Mouse (Mus musculus) intestine, embryonic 15.5 days (tissue): ENCODE data around the gene Mlkl. TPM values are rescaled to one million over a fixed set of nuclear protein-coding genes. Genes with fewer than 3 reads are reported as not detected.

Experiments
- ATAC-seq: fragments of 200-750 bp; cut with Nextera tagmentation; 2 replicates; pipeline ENCODE4 v1.8.0; 2017; ENCODE audit warnings: moderate TSS enrichment, moderate library complexity
- H3K27ac ChIP-seq: fragments of 300-500 bp; sonication (generic); 2 replicates; pipeline ENCODE4 v1.5.1; 2015; ENCODE audit warnings: mild to moderate bottlenecking, inconsistent platforms
- H3K27me3 ChIP-seq: fragments of 300-500 bp; sonication (generic); replicated peaks from 2 replicates; pipeline ENCODE4 v1.6.1; 2015; ENCODE audit warnings: inconsistent platforms
- H3K36me3 ChIP-seq: fragments of 300-500 bp; sonication (generic); 2 replicates; pipeline ENCODE4 v1.6.1; 2015; ENCODE audit warnings: inconsistent platforms
- H3K4me1 ChIP-seq: fragments of 300-500 bp; sonication (generic); replicated peaks from 2 replicates; pipeline ENCODE4 v1.6.1; 2015; ENCODE audit warnings: inconsistent platforms
- H3K4me2 ChIP-seq: fragments of 300-500 bp; sonication (generic); replicated peaks from 2 replicates; pipeline ENCODE4 v1.6.1; 2015; ENCODE audit warnings: mild to moderate bottlenecking, inconsistent platforms
- H3K4me3 ChIP-seq: fragments of 300-500 bp; sonication (generic); replicated peaks from 2 replicates; pipeline ENCODE4 v1.5.1; 2015; ENCODE audit warnings: inconsistent platforms
- H3K9ac ChIP-seq: fragments of 300-500 bp; sonication (generic); 2 replicates; pipeline ENCODE4 v1.6.1; 2015; ENCODE audit warnings: inconsistent platforms
- H3K9me3 ChIP-seq: fragments of 300-500 bp; sonication (generic); 2 replicates; pipeline ENCODE4 v1.6.1; 2016; ENCODE audit warnings: inconsistent platforms
- WGBS: fragments of 180-500 bp; shearing (Covaris S2); methylation state at CpG from one replicate; pipeline ENCODE4 v1.1.7; 2015; 5-methylcytosine and 5-hydroxymethylcytosine counted together
- polyA plus RNA-seq: library from polyadenylated mRNA; unstranded; fragments of >200 nt; fragmentation: Nextera tagmentation; extraction: Ambion mirVana; gene quantifications from 2 replicates; pipeline ENCODE4 v1.2.1, GENCODE M21; 2015

Gene Mlkl
- polyA plus RNA-seq: 2.7 TPM in 2 replicates

- peak; percentile 77 for ATAC-seq
- H3K27ac ChIP-seq: 0 out of 2 replicates have a peak within 1 kb of the TSS, but pooled peaks have one; percentile 9
- no peaks in the 10 kb centered on the region for H3K27me3 ChIP-seq
- under 1% methylated on average over 29 of the region's 29 CpGs for WGBS
- H3K4me3 ChIP-seq: peak within 1 kb of the TSS; percentile 50
- peak within 1 kb of the TSS; percentile 96 for H3K4me2 ChIP-seq
- H3K9ac ChIP-seq: peak within 1 kb of the TSS; percentile 46
- no peaks in the 10 kb centered on the region for H3K9me3 ChIP-seq
- peaks cover 2% of the 10 kb centered on the region; the same call in 1 of the 2 replicates for H3K4me1 ChIP-seq
- H3K36me3 ChIP-seq: no peaks in the 10 kb centered on the region
Observed at GRCm38 (mm10) chr8:111337890-111338347, at the start of gene Mlkl. Gene Mlkl, minus strand, starts transcription at chr8:111338177.

- Histone ChIP-seq H3K9ac (no peak overlapping the region), H3K4me2 (no peak overlapping the region)
Observed at GRCm38 (mm10) chr8:111385915-111386314, 47.9 kb upstream of the Mlkl start.

GRCm38 (mm10) chr8:111384628-111385027 is 46.7 kb upstream of the Mlkl start:
- Histone ChIP-seq H3K27ac (no peak overlapping the region), H3K9me3 (no peaks in the 10 kb centered on the region), H3K27me3 (no peaks in the 10 kb centered on the region), H3K4me3 (no peak overlapping the region), H3K36me3 (no peaks in the 10 kb centered on the region), H3K4me1 (0 out of 2 replicates have a peak, but pooled peaks cover 2% of the 10 kb centered on the region), H3K4me2 (0 out of 2 replicates have a peak overlapping the region, but pooled peaks have one; percentile 9), H3K9ac (no peak overlapping the region)
- WGBS: 25% methylated on average over 2 of the region's 2 CpGs
- peak; percentile 87 for ATAC-seq

More at GRCm38 (mm10) chr8:111385915-111386314, 47.9 kb upstream of the Mlkl start:
- Histone ChIP-seq H3K36me3 (no peaks in the 10 kb centered on the region), H3K9me3 (no peaks in the 10 kb centered on the region), H3K27me3 (no peaks in the 10 kb centered on the region), H3K4me3 (no peak overlapping the region), H3K4me1 (0 out of 2 replicates have a peak, but pooled peaks cover 2% of the 10 kb centered on the region), H3K27ac (no peak overlapping the region)
- 38% methylated on average over 9 of the region's 9 CpGs for WGBS
- ATAC-seq: no peak

GRCm38 (mm10) chr8:111375192-111375591 is 37.2 kb upstream of the Mlkl start:
- no peak overlapping the region for H3K9ac ChIP-seq
- H3K27me3 ChIP-seq: no peaks in the 10 kb centered on the region
- H3K4me2 ChIP-seq: no peak overlapping the region
- H3K9me3 ChIP-seq: no peaks in the 10 kb centered on the region
- no peak overlapping the region for H3K4me3 ChIP-seq
- H3K36me3 ChIP-seq: no peaks in the 10 kb centered on the region
- no peak for ATAC-seq
- 65% methylated on average over 6 of the region's 6 CpGs for WGBS
- no peak overlapping the region for H3K27ac ChIP-seq
- H3K4me1 ChIP-seq: no peaks in the 10 kb centered on the region

- H3K27ac ChIP-seq: no peak overlapping the region
- no peak for ATAC-seq
Observed at GRCm38 (mm10) chr8:111369711-111370110, 31.7 kb upstream of the Mlkl start.

GRCm38 (mm10) chr8:111367350-111367749 is 29.4 kb upstream of the Mlkl start:
- Histone ChIP-seq H3K27me3 (no peaks in the 10 kb centered on the region), H3K4me2 (peak overlapping the region; percentile 53), H3K27ac (peak overlapping the region; percentile 17; the same call in 1 of the 2 replicates), H3K9me3 (no peaks in the 10 kb centered on the region), H3K9ac (0 out of 2 replicates have a peak overlapping the region, but pooled peaks have one; percentile 23), H3K36me3 (no peaks in the 10 kb centered on the region), H3K4me3 (no peak overlapping the region), H3K4me1 (no peaks in the 10 kb centered on the region; the same call in 1 of the 2 replicates)
- 68% methylated on average over 8 of the region's 8 CpGs for WGBS
- peak; percentile 34; the same call in 1 of the 2 replicates for ATAC-seq

More at GRCm38 (mm10) chr8:111369711-111370110, 31.7 kb upstream of the Mlkl start:
- WGBS: 69% methylated on average over 9 of the region's 9 CpGs
- Histone ChIP-seq H3K36me3 (no peaks in the 10 kb centered on the region), H3K4me1 (no peaks in the 10 kb centered on the region; the same call in 1 of the 2 replicates), H3K4me2 (no peak overlapping the region), H3K27me3 (no peaks in the 10 kb centered on the region), H3K4me3 (no peak overlapping the region), H3K9me3 (no peaks in the 10 kb centered on the region), H3K9ac (no peak overlapping the region)

- no peaks in the 10 kb centered on the region for H3K27me3 ChIP-seq
- no peaks in the 10 kb centered on the region for H3K36me3 ChIP-seq
- H3K4me2 ChIP-seq: peak overlapping the region; percentile 53
- 30% methylated on average over 14 of the region's 14 CpGs for WGBS
- H3K4me1 ChIP-seq: no peaks in the 10 kb centered on the region; the same call in 1 of the 2 replicates
- no peaks in the 10 kb centered on the region for H3K9me3 ChIP-seq
- H3K27ac ChIP-seq: peak overlapping the region; percentile 17
- H3K9ac ChIP-seq: 0 out of 2 replicates have a peak overlapping the region, but pooled peaks have one; percentile 23
- H3K4me3 ChIP-seq: no peak overlapping the region
- ATAC-seq: peak; percentile 89
Observed at GRCm38 (mm10) chr8:111366610-111367234, 28.7 kb upstream of the Mlkl start.

GRCm38 (mm10) chr8:111363489-111363888 is 25.5 kb upstream of the Mlkl start:
- no peak overlapping the region for H3K9ac ChIP-seq
- 79% methylated on average over 8 of the region's 8 CpGs for WGBS

GRCm38 (mm10) chr8:111360579-111361209 is 22.7 kb upstream of the Mlkl start:
- Histone ChIP-seq H3K36me3 (no peaks in the 10 kb centered on the region), H3K9me3 (no peaks in the 10 kb centered on the region), H3K4me1 (no peaks in the 10 kb centered on the region), H3K4me3 (no peak overlapping the region), H3K27ac (no peak overlapping the region), H3K4me2 (no peak overlapping the region), H3K9ac (no peak overlapping the region), H3K27me3 (no peaks in the 10 kb centered on the region)
- ATAC-seq: peak; percentile 62; the same call in 1 of the 2 replicates
- 53% methylated on average over 7 of the region's 7 CpGs for WGBS

More at GRCm38 (mm10) chr8:111363489-111363888, 25.5 kb upstream of the Mlkl start:
- H3K27ac ChIP-seq: no peak overlapping the region
- no peak overlapping the region for H3K4me3 ChIP-seq
- no peak for ATAC-seq
- H3K4me2 ChIP-seq: no peak overlapping the region
- H3K36me3 ChIP-seq: no peaks in the 10 kb centered on the region
- H3K4me1 ChIP-seq: no peaks in the 10 kb centered on the region; the same call in 1 of the 2 replicates
- no peaks in the 10 kb centered on the region for H3K9me3 ChIP-seq
- no peaks in the 10 kb centered on the region for H3K27me3 ChIP-seq

GRCm38 (mm10) chr8:111359936-111360335 is 22.0 kb upstream of the Mlkl start:
- Histone ChIP-seq H3K36me3 (no peaks in the 10 kb centered on the region), H3K27ac (no peak overlapping the region), H3K4me3 (no peak overlapping the region), H3K4me2 (no peak overlapping the region), H3K27me3 (no peaks in the 10 kb centered on the region), H3K9me3 (no peaks in the 10 kb centered on the region), H3K4me1 (no peaks in the 10 kb centered on the region), H3K9ac (no peak overlapping the region)
- WGBS: 66% methylated on average over 5 of the region's 5 CpGs
- no peak for ATAC-seq

- WGBS: 64% methylated on average over 1 of the region's 1 CpGs
- no peak overlapping the region for H3K4me3 ChIP-seq
- no peaks in the 10 kb centered on the region for H3K9me3 ChIP-seq
- H3K4me2 ChIP-seq: no peak overlapping the region
- no peak overlapping the region for H3K9ac ChIP-seq
- H3K27ac ChIP-seq: no peak overlapping the region
- no peaks in the 10 kb centered on the region for H3K27me3 ChIP-seq
- no peak for ATAC-seq
- H3K36me3 ChIP-seq: no peaks in the 10 kb centered on the region
- H3K4me1 ChIP-seq: no peaks in the 10 kb centered on the region
Observed at GRCm38 (mm10) chr8:111358905-111359304, 20.9 kb upstream of the Mlkl start.

- Histone ChIP-seq H3K4me2 (no peak overlapping the region), H3K36me3 (no peaks in the 10 kb centered on the region), H3K9me3 (no peaks in the 10 kb centered on the region), H3K27me3 (no peaks in the 10 kb centered on the region), H3K27ac (no peak overlapping the region), H3K4me1 (no peaks in the 10 kb centered on the region), H3K9ac (no peak overlapping the region), H3K4me3 (no peak overlapping the region)
- no peak for ATAC-seq
- WGBS: 82% methylated on average over 4 of the region's 4 CpGs
Observed at GRCm38 (mm10) chr8:111357433-111357832, 19.5 kb upstream of the Mlkl start.
